18 mouse cellular contexts compared by ENCODE assay signal in the genomic region with DNA sequence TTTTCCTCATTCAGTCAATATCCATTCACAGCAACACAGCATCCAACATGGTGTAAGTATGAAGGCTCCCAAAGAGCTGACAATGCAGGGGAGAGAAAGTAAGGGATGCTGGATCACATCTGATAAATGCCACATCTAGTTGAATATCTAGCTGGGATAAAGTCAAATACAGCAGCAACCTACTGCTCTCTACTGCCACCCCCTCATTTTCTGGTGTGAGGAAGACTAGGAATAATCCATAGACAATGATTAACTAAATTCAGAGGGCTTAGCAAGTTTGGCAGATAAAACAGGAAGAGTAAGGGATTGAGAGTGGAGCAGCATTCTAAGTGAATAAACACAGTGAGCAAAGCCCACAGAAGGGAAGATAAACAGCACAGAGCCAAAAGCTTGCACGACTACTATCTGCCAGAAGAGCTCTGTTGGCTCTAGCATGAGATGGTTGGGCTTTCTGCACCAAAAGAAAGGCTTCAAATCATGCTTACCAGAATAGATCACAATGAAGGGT.
DNase-seq lines count a peak whose midpoint lies in the region; ATAC-seq and TF ChIP-seq lines count a peak whose summit lies in the region.
"Had no signal": no experiment of that assay in that cellular context is flagged by ENCODE, and none has a peak within 500 bp of the region (broad histone marks: within the 10 kb centered on the region; RNA-seq: fewer than 3 reads in every experiment).

No protein-coding gene starts in this region.

- H3K9me3 ChIP-seq in stomach, embryonic 15.5 days: no peaks in the 10 kb centered on the region
- H3K9me3 ChIP-seq: embryonic facial prominence, embryonic 15.5 days; limb, embryonic 13.5 days; midbrain, embryonic 12.5 days; neural tube, embryonic 15.5 days had no signal

- WGBS in stomach, embryonic 15.5 days: 19% methylated on average over 1 of the region's 1 CpGs

- intact Hi-C loops in gastrocnemius, adult 2 months (cut with DNase I): no loop called here

- no peak for DNase-seq in gastrocnemius, adult 2 months
- DNase-seq in gastrocnemius, postnatal 25 days: no peak
- peak; percentile 27 for DNase-seq in kidney, postnatal 14 days
- no peak for DNase-seq in kidney, postnatal 10 days
- no peak for DNase-seq in Patski (ENCODE audit: low read depth, low spot score)
- no peak for DNase-seq in lung, postnatal 14 days
- DNase-seq: adrenal gland, postnatal 14 days; cerebellum, adult 8-10 months; lung, adult 2 months had no signal

- H3K36me3 ChIP-seq in stomach, embryonic 15.5 days: no peaks in the 10 kb centered on the region
- H3K36me3 ChIP-seq: embryonic facial prominence, embryonic 15.5 days; limb, embryonic 13.5 days; midbrain, embryonic 12.5 days; neural tube, embryonic 15.5 days had no signal

- peaks cover 37% of the 10 kb centered on the region for H3K4me1 ChIP-seq in stomach, embryonic 15.5 days

- H3K27ac ChIP-seq in gastrocnemius, adult 2 months: peak overlapping the region; percentile 6; the same call in 1 of the 2 replicates
- peak overlapping the region; percentile 31; the same call in 1 of the 2 replicates for H3K27ac ChIP-seq in stomach, embryonic 15.5 days
- H3K27ac ChIP-seq: embryonic facial prominence, embryonic 15.5 days; limb, embryonic 13.5 days; midbrain, embryonic 12.5 days; neural tube, embryonic 15.5 days had no signal

- no peak overlapping the region for H3K4me3 ChIP-seq in gastrocnemius, adult 2 months
- H3K4me3 ChIP-seq in stomach, embryonic 15.5 days (replicated peaks): no peak overlapping the region
- H3K4me3 ChIP-seq: embryonic facial prominence, embryonic 15.5 days; limb, embryonic 13.5 days; midbrain, embryonic 12.5 days; neural tube, embryonic 15.5 days had no signal

- CTCF ChIA-PET in Patski (lab: Charles Lee): interaction anchor here (0.7 to 1.6 kb wide), 3 partner anchors 9 to 18 kb away, joined by 3 to 5 read pairs (median 3); no protein-coding TSS in a partner anchor

- no peak overlapping the region for H3K4me2 ChIP-seq in stomach, embryonic 15.5 days
- H3K4me2 ChIP-seq: embryonic facial prominence, embryonic 15.5 days; heart, embryonic 11.5 days; limb, embryonic 13.5 days; midbrain, embryonic 12.5 days; neural tube, embryonic 15.5 days had no signal

- ATAC-seq in Patski: no peak
- ATAC-seq in stomach, embryonic 15.5 days (ENCODE audit: insufficient read depth, low FRiP score, low read depth): no peak
- ATAC-seq in cerebellum, adult (ENCODE audit: insufficient number of reproducible peaks, low FRiP score, low TSS enrichment): no peak
- ATAC-seq: forebrain, embryonic 16.5 days; hindbrain, embryonic 16.5 days had no signal

- no peak overlapping the region for H3K9ac ChIP-seq in stomach, embryonic 15.5 days
- H3K9ac ChIP-seq: embryonic facial prominence, embryonic 15.5 days; limb, embryonic 13.5 days; midbrain, embryonic 12.5 days; neural tube, embryonic 15.5 days had no signal

- H3K27me3 ChIP-seq in Patski: no peaks in the 10 kb centered on the region
- H3K27me3 ChIP-seq in stomach, embryonic 15.5 days (replicated peaks): no peaks in the 10 kb centered on the region
- H3K27me3 ChIP-seq: embryonic facial prominence, embryonic 15.5 days; limb, embryonic 13.5 days; midbrain, embryonic 12.5 days; neural tube, embryonic 15.5 days had no signal

- in situ Hi-C loops in Patski (cut with MboI; ENCODE audit: low pct_unique_long_range_greater_than_20kb): loop anchor here (5.0 kb wide), 1 partner anchor 51 kb away; no protein-coding TSS in a partner anchor

- POLR2A ChIA-PET in Patski (lab: Charles Lee): no interaction called here

- no peak for TF ChIP-seq CTCF in gastrocnemius, adult 2 months (IDR thresholded peaks at IDR 0.05)
- TF ChIP-seq CTCF in Patski (IDR thresholded peaks at IDR 0.05): peak; percentile 22
